Mouse (Mus musculus) liver, embryonic 11.5 days (tissue): ENCODE measurements at regions not wholly inside any gene's neighbourhood (a gene's known extent, or its start where the extent isn't known, plus 50 kb on each side); places are given as distances from the start of the nearest gene placed in this dataset.
"Not testable (repeated sequence)": the region's sequence is repeated elsewhere in the genome, so short reads cannot be mapped to it uniquely, and the experiment has no call there.

Experiments
- ATAC-seq: fragments of 200-750 bp; cut with Nextera tagmentation; replicated peaks from 2 replicates; pipeline ENCODE4 v1.8.0; 2017; ENCODE audit warnings: moderate number of reproducible peaks, mild to moderate bottlenecking, moderate TSS enrichment, moderate library complexity; ENCODE audit not compliant: low FRiP score
- DNase-seq: peaks from one replicate; pipeline ENCODE4 v3.0.0-alpha.2; 2017; ENCODE audit warnings: low spot score
- H3K27ac ChIP-seq: fragments of 300-500 bp; sonication (generic); 2 replicates; pipeline ENCODE4 v1.5.1; 2014; ENCODE audit warnings: mild to moderate bottlenecking, low read depth, low read length, control low read depth
- H3K27me3 ChIP-seq: fragments of 300-500 bp; sonication (generic); replicated peaks from 2 replicates; pipeline ENCODE4 v1.6.1; 2014; ENCODE audit warnings: low read length, mixed read lengths; ENCODE audit not compliant: control insufficient read depth, insufficient read depth
- H3K36me3 ChIP-seq: fragments of 300-500 bp; sonication (generic); 2 replicates; pipeline ENCODE4 v1.6.1; 2014; ENCODE audit warnings: mild to moderate bottlenecking, low read length, moderate library complexity, mixed read lengths; ENCODE audit not compliant: control insufficient read depth, insufficient read depth
- H3K4me1 ChIP-seq: fragments of 300-500 bp; sonication (generic); replicated peaks from 2 replicates; pipeline ENCODE4 v1.6.1; 2014; ENCODE audit warnings: low read length, mixed read lengths; ENCODE audit not compliant: control insufficient read depth, insufficient read depth
- H3K4me2 ChIP-seq: fragments of 300-500 bp; sonication (generic); 2 replicates; pipeline ENCODE4 v1.6.1; 2014; ENCODE audit warnings: mild to moderate bottlenecking, control low read depth, moderate library complexity
- H3K4me3 ChIP-seq: fragments of 300-500 bp; sonication (generic); 2 replicates; pipeline ENCODE4 v1.5.1; 2014; ENCODE audit warnings: low read depth, low read length, control low read depth
- H3K9ac ChIP-seq: fragments of 300-500 bp; sonication (generic); 2 replicates; pipeline ENCODE4 v1.6.1; 2014; ENCODE audit warnings: low read depth, low read length, control low read depth
- H3K9me3 ChIP-seq: fragments of 300-500 bp; sonication (generic); 2 replicates; pipeline ENCODE4 v1.6.1; 2016; ENCODE audit warnings: low read length, inconsistent platforms, mixed read lengths; ENCODE audit not compliant: control insufficient read depth
- WGBS: fragments of 180-500 bp; shearing (Covaris S2); extraction: QIAGEN DNeasy Blood & Tissue Kit; methylation state at CpG from one replicate; pipeline ENCODE4 v1.1.7; 2014; 5-methylcytosine and 5-hydroxymethylcytosine counted together

DNA sequence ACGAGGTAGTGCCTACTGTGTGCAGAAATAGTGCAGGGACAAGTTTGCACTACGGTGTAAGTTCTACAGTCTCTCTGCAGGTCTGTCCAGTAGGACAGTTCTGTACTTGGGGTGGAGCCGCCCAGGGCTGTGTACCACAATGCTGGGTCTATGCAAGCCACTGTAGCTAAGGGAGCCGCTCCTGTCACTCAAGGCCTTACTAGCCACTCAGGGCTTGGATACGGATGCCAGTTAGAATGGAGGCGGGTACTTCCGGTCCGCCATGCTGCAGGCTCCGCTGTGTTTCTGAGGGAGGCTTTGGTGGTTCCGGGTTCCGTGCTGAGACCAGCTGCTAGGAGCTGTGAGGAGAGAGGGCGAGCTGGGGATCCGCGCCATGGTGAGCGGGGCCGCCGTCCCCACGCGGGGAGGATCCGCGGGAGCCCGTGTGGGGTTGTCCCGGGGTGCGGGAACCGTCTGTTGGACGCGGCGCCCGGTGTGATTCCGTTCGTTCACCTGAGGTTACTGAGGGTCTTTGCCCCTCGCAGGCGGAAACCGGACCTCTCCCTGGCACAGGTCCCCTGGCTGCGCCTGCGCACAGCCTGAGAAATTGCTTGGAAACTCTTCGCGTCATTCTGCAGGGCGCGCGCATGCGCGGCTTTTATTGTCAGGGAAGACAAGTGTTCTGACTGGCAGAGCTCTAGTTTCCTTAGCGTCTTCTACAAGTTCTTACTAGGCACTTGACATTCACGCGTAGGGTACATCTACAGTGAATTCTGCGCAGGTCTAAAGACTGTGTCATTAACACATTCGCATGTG lies 51.0 kb upstream of the Zfp873 start:
- not testable (repeated sequence) for H3K9ac ChIP-seq, H3K36me3 ChIP-seq, H3K27ac ChIP-seq, H3K4me1 ChIP-seq, H3K27me3 ChIP-seq, H3K9me3 ChIP-seq
- Histone ChIP-seq H3K4me2 (peak overlapping the region; percentile 54), H3K4me3 (peak overlapping the region; percentile 36)
- 3% methylated on average over 12 of the region's 48 CpGs for WGBS
- ATAC-seq (peak; percentile 100), DNase-seq (peak; percentile 63)
